Mouse (Mus musculus) layer of hippocampus, adult 18-20 months (tissue): ENCODE data around the gene Odf4. TPM values are rescaled to one million over a fixed set of nuclear protein-coding genes. Genes with fewer than 3 reads are reported as not detected.
"Not testable (repeated sequence)": the region's sequence is repeated elsewhere in the genome, so short reads cannot be mapped to it uniquely, and the experiment has no call there.

ENCODE experiments used
- DNase-seq, 2 experiments: peaks; one replicate each; pipeline ENCODE4 v3.0.0; 2022; ENCODE audit warnings: low spot score in 2 of 2
- total RNA-seq, 2 experiments: library from RNA; stranded (reverse); gene quantifications; 2 replicates each; pipeline ENCODE4 v1.2.3; 2021

Odf4 gene
- total RNA-seq, 2 experiments from 2014 or later, result not detected

DNA sequence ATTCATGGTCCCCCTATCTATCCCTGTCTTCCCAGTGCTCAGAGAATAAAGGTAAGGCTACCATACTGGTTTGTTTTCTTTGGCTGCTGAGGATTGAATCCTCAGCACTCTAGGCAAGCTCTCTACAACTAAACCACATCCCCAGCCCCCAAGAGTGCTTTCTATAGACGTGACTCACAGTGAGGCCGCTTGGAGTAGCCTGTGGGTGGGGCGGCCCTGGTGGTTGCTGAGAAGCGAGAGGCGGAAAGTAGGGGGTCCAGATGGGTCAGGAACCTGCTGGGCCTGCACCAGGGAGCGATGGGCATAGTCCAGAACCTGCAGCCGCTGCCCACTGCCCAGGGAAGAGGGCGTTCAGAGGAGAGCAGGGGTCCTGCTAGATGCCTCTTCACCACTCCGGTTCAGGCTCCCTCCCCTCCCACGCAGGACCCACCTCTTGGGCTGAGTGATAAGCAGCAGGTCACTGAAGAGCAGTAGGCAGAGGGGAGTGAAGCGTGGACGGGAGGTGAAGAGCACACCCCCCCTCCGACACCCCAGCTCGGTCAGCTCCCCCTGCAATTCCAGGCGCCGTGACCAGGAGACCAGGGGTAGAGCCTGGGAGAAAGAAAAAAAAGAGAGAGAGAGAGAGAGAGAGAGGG, 20.0 kb upstream of the Odf4 start:
- peak in 1 of 2 experiments; percentile 46 for DNase-seq

DNA sequence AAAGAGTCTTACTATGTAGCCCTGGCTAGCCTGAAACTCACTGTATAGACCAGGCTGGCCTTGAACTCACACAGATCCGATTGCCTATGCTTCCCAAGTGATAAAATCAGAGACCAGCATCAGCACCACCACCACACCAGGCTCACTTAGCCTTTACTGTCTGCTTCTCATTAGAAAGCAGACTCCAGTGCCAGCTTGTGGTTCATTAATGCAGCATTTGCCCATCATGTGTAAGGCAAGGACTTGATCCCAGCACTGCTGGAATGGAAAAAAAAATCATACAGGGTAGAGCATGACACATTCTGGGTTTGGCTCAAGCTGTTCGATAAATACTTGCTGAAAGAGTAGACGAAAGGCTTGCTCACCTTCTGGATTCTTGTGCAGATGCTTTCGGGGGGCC, 19.1 kb upstream of the Odf4 start:
- DNase-seq, result no peak

DNA sequence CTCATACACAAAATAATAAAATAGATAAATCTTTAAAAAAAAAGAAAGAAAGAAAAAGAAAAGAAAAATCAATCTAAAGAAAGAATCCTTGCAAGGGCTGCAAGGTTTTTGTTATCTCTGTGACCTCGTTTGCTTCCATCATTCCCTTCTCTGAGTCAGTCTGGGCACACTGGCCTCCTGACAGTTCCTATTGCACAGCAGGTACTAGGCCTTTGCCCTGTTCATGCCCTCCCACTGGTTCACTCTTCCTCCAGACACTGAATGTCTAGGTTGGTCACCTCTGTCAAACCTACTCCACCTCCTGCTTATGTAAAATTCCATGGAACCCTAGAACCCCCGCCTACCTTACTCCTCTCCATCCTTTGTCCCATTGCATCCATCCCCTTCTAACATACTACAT, 18.4 kb upstream of the Odf4 start:
- DNase-seq, result no peak

DNA sequence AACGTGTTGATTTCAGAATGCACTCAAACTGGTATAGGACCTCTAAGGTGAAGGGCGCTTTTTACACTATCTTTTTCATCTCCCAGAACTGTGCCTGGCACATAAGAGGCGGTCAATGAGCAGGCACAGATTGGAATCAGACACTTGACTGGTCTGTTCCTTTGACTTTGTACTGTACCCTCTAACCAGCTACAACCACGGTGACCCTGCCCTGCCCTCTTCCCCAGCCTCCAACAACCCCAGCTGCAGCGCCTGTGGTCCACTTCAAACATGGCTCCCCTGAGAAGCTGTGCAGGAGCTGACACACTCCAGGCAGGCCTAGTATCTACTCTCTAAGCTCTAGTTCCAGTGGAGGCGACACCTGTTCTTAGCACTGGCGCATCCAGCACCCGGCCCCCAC, 15.8 kb upstream of the Odf4 start:
- DNase-seq, result no peak

DNA sequence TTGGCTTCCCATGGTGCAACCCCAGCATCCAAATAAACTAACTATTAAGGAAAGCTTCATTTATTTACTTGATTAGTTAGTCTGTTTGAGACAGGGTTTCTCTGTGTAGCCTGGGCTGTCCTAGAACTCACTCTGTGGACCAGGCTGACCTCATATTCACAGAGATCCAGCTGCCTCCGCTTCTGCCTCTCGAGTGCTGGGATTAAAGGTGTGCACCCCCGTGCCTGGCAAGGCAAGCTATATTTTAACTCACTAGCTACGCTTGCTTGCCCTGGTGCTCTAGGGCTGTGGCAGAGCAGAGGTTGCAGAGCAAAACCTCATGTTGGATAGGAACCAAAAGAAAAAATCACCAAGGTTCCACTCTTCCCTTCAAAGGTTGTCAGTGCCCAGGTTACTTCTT, 13.6 kb upstream of the Odf4 start:
- peak in 1 of 2 experiments; percentile 5 for DNase-seq

DNA sequence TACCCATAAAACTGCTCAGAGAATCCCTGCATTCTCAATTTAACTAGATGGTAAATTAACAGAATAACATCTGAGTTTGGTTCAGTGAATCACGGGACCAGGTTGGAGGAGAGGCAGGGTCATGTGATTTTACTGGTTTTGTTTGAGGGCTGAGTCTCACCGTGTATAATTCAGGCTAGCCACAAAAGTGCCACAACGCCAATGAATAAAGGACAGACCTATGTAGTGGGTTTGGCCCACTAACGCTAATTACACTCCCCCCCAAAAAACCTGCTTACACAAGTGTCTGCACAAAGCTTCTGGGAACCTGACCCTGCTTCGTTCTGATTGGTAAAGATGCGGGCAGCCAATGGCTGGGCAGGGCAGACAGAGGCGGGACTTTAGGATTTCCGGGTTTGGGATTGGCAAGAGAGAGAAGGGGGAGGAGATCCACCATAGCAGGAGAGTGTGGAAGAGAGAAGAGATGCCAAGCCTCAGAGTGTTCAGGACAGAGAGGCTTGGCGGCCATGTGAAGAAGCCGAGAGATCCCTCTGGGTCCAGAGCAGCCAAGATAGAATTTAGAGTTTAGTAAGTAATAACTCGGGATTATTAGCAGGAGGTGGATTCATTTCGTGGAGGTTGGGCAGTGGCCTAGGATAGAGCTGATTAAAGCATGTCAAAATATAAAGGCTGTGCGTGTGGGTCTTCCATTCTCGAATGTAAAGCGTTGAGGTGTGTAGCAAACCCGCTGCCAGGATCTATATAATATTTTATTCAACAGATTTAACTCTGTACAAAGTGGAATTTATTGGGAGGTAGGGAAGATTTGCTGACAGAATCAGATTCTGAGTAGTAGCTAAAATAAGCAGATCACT, 12.8 kb upstream of the Odf4 start:
- DNase-seq, result peak; percentile 86 to 93

DNA sequence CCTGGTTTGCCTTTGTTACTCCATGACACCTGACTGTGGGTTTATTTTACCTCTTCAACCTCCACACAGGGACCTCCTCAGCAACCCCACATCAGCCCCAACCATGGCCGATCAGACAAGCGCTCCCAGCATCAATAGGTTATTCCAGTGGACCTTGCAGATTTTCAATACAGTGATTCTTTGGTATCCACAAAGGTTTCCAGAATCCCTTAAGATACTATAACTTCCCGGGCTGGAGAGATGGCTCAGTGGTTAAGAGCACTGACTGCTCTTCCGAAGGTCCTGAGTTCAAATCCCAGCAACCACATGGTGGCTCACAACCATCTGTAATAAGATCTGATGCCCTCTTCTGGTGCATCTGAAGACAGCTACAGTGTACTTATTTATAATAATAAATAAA, 10.1 kb upstream of the Odf4 start:
- not testable (repeated sequence) for DNase-seq

DNA sequence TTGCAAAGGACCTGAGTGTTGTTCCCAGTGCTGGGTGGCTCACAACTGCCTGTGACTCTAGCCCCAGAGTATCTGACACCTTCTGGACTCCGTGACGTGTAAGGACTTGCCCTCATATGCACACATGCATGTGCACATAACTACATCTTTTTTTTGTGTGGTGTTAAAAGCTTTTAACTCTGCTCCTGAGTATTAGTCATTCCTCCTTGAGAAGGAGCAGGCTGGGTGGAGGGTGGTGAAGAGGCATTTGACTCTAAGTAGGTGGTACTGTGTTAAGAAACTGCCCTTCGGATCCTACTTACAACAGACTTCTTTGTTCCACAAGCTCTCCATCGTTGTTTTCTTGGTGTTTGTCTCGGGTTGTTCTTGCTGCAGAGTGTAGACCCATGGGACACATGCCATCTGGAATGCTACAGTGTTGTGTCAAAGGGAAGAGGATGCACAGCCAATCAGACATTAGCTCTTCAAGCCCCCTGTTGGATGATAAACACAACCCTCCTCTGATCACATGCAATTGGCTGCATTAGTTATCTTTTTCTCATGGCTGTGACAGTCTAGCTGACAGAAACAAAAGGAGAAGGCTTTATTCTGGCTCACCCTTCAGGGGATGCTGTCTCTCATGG, 7.1 kb upstream of the Odf4 start:
- DNase-seq, result no peak

DNA sequence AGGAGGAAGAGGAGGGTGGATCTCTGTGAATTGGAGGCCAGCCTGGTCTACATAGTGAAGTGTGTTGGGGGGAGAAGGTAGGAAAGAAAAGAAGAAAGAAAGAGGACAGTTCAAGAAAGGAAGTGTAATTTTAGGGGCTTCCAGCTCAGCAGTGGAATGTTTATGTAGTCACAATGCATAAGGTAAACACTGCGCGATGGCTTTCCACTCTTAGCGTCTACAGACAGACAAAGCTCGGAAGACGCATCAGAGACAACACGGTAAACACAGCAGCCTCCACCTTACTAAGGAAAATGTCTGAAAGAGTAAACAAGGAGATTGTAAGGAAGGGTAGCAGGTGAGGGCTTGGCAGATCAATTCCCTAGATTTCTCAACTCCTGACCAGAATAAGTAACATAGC, 3.1 kb upstream of the Odf4 start:
- DNase-seq, result no peak

DNA sequence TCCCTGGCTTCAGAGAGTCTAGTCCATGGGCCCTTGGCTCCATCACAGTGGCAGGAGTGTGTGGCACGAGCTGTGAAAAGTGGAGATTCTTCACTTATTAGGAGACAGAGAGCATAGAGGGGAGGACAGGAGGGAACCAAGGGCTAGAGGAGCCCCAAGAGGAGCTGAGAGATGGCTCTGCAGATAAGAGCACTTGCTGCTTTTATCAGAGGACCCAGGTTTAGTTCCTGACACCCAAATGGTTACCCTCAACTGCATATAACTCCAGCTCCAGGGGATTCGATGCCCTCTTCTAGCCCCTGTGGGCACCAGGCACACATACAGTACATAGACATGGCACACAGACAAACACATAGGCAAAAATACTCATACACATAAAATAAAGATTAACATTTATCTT, 2.1 kb downstream of the Odf4 start:
- no peak for DNase-seq

DNA sequence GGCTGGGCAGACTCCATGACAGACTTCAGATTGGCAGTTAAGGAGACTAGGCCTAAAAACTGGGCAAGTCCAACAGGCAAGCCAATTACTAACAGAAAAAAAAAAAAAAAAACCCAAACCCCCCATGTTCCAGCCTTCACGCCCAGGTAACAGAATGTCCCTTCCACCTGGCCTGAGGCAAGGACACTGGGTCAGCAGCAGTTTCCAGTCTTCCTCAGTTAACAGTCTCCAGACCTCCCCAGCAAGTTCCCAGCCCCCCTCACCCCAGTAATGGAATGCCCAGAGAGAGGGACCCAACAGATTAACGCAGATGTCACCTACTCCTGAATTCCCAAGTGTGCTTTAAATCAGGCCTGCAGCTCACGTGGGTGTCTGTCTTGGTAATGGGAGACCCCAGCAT, 3.7 kb downstream of the Odf4 start:
- no peak for DNase-seq

DNA sequence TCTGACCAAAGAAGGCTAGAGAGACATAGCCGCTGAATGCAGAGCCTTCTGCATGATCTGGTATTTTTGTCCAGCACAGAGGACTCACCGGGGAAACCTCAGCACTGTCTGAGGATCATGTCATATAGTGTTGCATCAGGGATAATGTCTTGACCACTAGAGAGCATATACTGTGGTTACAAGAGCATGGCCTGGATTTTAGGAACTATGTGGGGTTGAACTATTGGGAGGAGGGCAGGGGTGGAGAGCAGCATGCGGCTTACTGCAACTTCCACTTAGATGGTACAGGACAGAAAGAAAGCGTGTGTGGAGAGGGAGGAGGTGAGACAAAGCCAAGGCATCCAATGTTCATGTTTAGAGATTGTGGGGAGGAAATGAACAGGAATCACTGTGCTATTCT, 12.3 kb downstream of the Odf4 start:
- DNase-seq, result no peak

DNA sequence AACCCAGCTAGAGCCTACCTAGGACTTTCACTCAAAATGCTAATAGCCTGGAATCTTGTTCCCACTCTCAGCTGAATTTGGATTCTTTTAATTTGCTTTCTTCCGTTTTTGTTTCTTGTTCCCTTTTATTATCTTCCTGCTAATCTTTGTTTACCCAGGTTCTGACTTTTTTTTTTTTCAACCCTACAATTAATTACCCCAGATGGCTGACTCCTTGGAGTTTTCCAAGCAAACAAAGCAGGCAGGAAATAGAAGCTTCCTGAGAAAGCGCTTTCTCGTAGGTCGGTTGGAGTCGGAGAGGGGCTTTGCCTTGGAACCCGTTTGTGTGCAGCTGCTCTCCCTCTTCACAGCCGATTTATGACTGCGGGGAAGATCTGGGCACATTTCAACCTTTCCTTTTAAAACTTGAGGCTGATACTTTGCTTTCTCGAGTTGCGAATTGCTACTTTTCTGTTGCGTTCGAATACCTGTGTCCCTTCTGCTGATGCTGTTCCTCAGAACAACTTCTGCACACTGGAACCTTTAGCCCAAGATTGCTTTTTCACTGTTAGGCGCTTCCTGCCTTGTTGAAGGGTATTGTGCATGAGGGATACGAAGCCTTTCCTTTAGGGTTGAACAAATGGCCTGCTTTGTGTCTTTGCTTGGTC, 15.2 kb downstream of the Odf4 start:
- DNase-seq, result no peak

DNA sequence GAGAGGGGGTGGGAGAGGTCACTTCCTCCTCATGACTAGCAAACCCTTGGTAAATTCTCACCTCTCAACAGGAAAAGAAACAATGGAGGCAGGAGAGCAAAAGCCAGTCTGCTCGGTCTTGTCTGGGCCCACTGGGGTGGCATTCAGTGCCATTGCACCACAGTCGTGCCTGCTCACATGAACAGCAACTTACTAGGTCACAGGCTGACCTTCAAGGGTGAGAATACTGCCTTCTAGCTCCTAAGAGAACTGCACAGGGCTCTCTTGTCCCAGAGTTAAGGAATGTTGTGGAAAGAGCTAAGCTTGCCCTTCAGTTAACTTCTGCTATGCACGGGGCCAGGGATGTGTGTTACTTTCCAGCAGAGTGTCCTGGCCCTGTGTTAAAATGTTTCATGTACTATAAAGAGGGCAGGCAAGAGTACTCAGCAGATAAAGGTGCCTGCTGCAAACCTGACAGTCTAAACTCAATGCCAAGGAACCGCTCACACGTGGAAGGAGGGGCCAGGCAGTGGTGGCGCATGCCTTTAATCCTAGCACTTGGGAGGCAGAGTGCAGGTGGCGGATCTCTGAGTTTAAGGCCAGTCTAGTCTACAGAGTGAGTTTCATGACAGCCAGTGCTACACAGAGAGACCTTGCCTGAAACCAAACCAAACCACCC, 17.9 kb downstream of the Odf4 start:
- DNase-seq, result no peak

DNA sequence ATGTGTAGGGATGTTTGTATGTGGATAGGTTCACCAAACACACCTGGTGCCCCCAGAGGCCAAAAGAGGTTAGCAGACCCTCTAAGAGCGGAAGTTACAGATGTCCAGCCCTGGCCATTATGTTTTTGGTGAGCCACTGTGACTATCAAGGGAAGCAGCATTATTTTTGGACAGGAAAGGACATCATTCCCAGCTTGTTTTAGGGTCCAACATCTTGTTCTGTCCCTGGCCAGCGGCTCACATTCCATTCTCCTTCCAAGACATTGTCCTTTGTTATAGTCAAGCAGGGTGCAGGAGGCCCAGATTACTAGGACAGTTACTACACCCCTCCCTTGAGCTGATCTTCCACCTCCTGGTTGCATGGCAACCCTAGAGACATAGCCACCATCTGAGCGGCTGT, 19.6 kb downstream of the Odf4 start:
- DNase-seq, result no peak

DNA sequence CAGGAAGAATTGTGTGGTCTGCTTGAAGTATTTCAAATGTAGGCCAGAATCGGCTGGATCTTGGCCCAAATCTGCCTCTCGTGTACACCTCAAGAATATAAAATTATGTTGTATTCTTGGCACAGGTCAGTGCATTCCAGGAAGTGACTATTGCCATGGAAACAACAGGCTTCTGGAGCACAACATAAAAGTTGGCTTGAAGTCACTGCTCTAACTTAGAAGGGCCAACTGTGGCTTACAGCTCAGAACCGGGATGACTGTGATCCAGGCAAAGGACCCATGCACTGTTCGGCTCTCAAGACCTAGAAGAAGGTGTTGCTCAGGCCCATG, 20.5 kb downstream of the Odf4 start:
- DNase-seq, result no peak

DNA sequence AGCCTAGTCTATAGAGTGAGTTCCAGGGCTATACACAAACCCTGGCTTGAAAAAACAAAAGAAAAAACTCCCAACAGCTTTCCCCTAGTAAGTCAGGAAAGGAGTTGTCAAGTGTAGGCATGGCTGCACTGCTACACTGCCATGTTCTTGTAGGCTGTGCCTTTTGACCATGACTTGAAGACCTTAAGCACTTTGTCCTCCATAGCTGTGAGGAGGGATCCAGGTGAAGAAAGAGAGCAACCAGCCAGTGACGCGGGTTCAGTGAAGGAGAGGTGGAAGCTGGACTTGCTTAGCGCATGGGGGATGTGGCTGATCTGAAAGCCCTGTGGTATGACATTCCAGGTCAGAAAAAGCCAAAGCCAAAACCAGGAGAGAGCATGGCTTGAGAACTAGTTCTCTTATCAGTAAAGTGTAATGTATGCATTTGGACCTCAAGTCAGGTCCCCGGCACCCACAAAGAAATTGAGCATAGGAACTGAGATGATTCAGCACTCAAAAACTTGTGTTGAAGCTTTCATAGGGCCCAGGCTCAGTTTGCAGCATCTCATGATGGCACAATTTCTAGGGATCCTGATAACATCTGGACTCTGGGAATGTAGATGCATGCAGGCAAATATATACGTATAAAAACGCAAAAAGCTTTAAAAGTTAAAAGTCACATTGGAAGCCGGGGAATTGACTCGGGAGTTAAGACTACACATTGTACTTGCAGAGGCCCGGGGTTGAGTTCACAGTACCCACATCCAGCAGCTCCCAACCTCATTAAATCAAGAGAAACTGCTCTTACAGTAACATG, 21.0 kb downstream of the Odf4 start:
- no peak for DNase-seq

DNA sequence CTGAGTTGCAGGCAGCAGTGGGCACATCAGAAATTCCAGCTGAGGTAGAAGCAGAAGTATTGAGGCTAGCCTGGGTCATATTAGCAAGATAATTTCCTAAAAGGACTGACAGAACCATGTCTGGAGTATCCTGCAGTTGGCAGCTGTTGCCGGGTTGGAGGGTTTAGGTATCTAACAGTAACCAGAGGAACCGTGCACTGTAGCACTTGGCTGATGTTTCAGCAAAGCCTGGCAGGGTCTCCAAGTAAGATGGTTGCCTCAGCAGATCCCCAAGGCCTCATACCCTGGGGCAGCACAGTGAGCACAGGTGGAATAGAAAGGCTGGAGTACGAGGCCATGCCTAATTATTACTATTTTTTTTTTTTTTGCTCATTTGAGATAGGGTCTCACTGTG, 21.7 kb downstream of the Odf4 start:
- no peak for DNase-seq

DNA sequence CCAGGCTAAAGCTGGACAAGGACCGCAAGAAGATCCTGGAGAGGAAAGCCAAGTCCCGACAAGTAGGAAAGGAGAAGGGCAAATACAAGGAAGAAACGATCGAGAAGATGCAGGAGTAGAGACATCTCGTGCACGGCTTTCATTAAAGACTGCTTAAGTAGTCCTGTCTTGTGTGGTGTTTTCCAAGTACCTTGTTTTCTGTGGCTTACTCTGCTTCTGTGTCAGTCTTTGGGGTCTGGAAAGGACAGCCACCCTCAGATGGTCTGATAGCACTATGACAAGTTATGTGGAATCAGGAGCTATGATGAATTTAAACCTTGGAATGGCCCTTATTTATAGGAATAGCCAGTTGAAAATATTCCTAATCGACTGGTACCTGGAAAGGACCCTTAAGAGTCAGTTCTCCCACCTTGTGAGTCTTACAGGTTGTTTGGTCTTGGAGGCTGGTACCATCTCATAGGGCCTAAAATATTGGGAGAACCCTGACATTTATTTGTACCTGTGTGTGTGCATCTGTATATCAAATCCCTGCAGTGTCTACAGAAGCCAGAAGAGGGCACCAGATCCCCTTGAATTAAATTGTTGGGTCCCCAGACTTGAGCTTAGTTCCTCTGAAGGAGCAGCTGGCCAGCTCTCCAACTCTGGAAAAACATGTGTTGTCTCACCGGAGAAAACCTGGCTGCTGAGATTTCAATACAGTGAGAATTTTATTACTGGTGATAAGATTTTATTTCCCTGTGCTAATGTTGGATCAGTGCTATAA, 22.3 kb downstream of the Odf4 start:
- peak; percentile 37 to 88 for DNase-seq

DNA sequence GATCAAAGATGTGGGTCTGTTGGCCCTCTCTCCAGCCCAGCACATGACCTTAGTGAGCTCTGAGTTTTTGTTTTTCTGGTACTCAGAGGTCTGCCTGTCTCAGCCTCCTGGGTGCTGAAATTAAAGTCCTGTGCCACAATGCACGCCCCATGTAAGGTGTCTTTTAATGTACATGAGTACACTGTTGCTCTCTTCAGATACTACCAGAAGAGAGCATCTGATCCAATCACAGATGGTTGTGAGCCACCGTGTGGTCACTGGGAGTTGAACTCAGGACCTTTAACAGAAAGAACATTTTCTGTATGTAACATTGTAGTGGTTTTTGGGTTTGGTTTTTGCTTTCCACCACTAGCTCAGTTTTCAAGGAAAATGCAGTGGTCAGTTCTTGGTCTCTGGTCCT, 23.1 kb downstream of the Odf4 start:
- no peak for DNase-seq
